Mouse (Mus musculus) spleen, adult 2 months (tissue): ENCODE results near the gene Mid1. TPM values are rescaled to one million over a fixed set of nuclear protein-coding genes. Genes with fewer than 3 reads are reported as not detected.

Experiments
- DNase-seq, 2 experiments: peaks; one replicate each; pipeline versions ENCODE4 v3.0.0 to v3.0.0-alpha.2; 2012 to 2021; ENCODE audit warnings: low spot score in 2 of 2, low read depth in 1 of 2
- H3K27ac ChIP-seq: fragments of 200-500 bp; 2 replicates; pipeline ENCODE4 v1.5.1; 2012; ENCODE audit warnings: low read length, inconsistent platforms; ENCODE audit not compliant: insufficient read depth
- H3K27me3 ChIP-seq: fragments of 200-500 bp; 2 replicates; pipeline ENCODE4 v1.6.1; 2012; ENCODE audit warnings: mild to moderate bottlenecking, moderate library complexity, low read length, inconsistent platforms; ENCODE audit not compliant: control insufficient read depth, insufficient read depth
- H3K36me3 ChIP-seq: fragments of 200-500 bp; 2 replicates; pipeline ENCODE4 v1.6.1; 2012; ENCODE audit warnings: mild to moderate bottlenecking, low read length, inconsistent platforms; ENCODE audit not compliant: control insufficient read depth, insufficient read depth
- H3K4me1 ChIP-seq: fragments of 200-500 bp; 2 replicates; pipeline ENCODE4 v1.6.1; 2011; ENCODE audit warnings: inconsistent platforms; ENCODE audit not compliant: control insufficient read depth, insufficient read depth, insufficient read length
- H3K4me3 ChIP-seq: fragments of 200-500 bp; 2 replicates; pipeline ENCODE4 v1.5.1; 2011; ENCODE audit warnings: mild to moderate bottlenecking, inconsistent platforms; ENCODE audit not compliant: insufficient read depth, insufficient read length; ENCODE audit errors: extremely low read depth
- CTCF ChIP-seq: fragments of 200-500 bp; IDR thresholded peaks from 2 replicates; pipeline ENCODE4 v1.5.1; 2011; ENCODE audit warnings: mild to moderate bottlenecking, inconsistent platforms; ENCODE audit not compliant: insufficient read depth, insufficient read length, insufficient replicate concordance; ENCODE audit errors: extremely low read depth
- POLR2A ChIP-seq: fragments of 200-500 bp; IDR thresholded peaks from 2 replicates; pipeline ENCODE4 v1.6.1; 2011; ENCODE audit warnings: low read depth, low read length, inconsistent platforms
- WGBS: fragments of 180-500 bp; shearing (Covaris S2); methylation state at CpG from one replicate; pipeline ENCODE4 v1.1.7; 2018; 5-methylcytosine and 5-hydroxymethylcytosine counted together
- polyA plus RNA-seq: library from polyadenylated mRNA; depleted of rRNA; stranded (reverse); fragments of >200 nt; gene quantifications from 2 replicates; pipeline ENCODE4 v1.2.3, GENCODE M21; 2012; rRNA removed

The Mid1 gene
- polyA plus RNA-seq, result 4.1 and 5.4 TPM in 2 replicates

DNA sequence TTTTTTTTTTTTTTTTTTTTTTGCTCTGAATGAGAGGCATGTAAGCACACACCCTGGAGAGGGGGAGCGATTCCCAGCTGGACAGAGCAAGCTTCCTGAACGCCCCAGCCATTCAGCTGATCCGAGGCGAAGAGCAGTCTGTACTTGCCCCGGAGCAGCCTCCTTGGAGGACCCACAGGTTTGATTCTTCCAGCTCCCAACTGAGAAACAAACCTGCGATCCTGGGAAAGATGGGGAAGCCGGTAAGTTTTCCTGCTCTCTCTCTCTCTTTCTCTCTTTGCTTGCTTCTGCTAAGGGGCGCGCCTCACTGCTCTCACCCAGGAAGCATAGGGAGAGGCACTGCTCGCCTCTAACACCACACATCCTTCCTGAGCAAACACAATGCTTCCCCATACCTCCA is at the start of gene Mid1:
Gene Mid1 (plus strand): TSS at position 69 of the 400 bp plus-strand sequence.
- Histone ChIP-seq H3K4me1 (no peaks in the 10 kb centered on the region), H3K27me3 (no peaks in the 10 kb centered on the region), H3K36me3 (no peaks in the 10 kb centered on the region), H3K27ac (no peak within 1 kb of the TSS), H3K4me3 (no peak within 1 kb of the TSS)
- 37% methylated on average over 10 of the region's 10 CpGs for WGBS
- DNase-seq, result peak in 1 of 2 experiments; percentile 2
- TF ChIP-seq POLR2A (no peak), CTCF (no peak)

DNA sequence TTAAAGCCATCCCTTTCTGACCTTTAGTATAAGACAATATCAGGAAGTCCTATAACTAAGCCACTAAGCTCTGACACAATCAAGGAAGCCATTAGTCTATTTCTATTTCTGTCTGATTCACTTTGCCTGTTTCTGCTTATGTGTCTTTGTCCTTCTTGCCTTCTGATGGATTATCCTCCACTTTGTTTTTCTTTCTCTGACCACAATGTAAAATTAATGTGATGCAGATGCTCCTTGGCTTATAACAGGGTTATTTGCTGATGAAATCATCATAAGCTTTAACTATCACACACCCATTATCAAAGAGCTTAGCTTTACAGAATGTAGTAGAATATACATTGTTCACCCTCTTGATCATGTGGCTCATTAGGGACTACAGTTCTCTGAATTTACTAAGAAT is 11.9 kb upstream of the Mid1 start:
- DNase-seq, result no peak
- H3K27me3 ChIP-seq, result no peaks in the 10 kb centered on the region
- TF ChIP-seq CTCF (no peak), POLR2A (no peak)
- H3K27ac ChIP-seq, result no peak overlapping the region
- H3K4me3 ChIP-seq, result no peak overlapping the region
- no peaks in the 10 kb centered on the region for H3K36me3 ChIP-seq
- H3K4me1 ChIP-seq, result no peaks in the 10 kb centered on the region

DNA sequence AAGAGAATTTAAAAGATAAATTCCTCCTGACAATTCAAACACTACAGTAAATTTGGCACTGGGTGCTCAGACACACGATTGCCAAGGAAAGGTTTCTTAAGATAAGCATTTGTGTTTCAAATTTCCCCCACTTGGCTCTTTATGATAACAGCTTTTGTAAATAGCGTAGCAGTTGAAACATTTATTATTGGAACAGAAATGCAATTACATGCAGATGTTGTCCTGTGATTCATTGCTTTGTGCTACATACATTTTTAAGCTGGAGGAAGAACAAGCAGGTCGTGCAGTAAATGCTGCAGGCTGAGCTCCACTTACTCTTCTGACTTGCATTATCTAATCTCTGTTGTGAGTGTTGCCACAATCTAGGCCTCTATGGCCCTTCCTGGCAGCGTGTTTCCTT is 8.7 kb upstream of the Mid1 start:
- WGBS, result 65% methylated on average over 4 of the region's 4 CpGs

DNA sequence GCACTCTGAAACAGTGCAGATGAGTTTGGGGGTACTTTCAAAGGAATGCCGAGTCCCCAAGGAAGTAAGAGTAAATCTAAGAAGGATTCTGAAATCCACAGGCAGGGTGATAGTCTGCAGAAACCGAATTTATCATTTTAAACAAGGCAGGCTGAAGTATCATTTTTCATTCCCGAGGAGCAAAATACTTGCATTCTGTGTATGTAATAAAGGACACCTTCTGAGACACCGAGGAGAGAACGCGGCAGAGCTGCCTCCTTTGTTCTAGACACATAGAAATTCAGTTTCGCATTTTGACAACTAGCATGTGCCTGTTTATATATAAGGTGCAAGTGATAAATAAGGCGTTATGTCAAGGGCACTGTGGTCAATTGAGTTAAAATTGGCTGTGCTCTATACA is 732 bp downstream of the Mid1 start:
- Histone ChIP-seq H3K27me3 (no peaks in the 10 kb centered on the region), H3K4me1 (no peaks in the 10 kb centered on the region), H3K4me3 (no peak overlapping the region), H3K27ac (no peak overlapping the region), H3K36me3 (no peaks in the 10 kb centered on the region)
- WGBS, result 55% methylated on average over 8 of the region's 8 CpGs
- no peak for DNase-seq
- TF ChIP-seq CTCF (no peak), POLR2A (no peak)

More for the DNA sequence above, 8.7 kb upstream of the Mid1 start:
- Histone ChIP-seq H3K36me3 (no peaks in the 10 kb centered on the region), H3K27me3 (no peaks in the 10 kb centered on the region), H3K27ac (no peak overlapping the region), H3K4me3 (no peak overlapping the region), H3K4me1 (no peaks in the 10 kb centered on the region)
- TF ChIP-seq CTCF (no peak), POLR2A (no peak)
- DNase-seq, result no peak

DNA sequence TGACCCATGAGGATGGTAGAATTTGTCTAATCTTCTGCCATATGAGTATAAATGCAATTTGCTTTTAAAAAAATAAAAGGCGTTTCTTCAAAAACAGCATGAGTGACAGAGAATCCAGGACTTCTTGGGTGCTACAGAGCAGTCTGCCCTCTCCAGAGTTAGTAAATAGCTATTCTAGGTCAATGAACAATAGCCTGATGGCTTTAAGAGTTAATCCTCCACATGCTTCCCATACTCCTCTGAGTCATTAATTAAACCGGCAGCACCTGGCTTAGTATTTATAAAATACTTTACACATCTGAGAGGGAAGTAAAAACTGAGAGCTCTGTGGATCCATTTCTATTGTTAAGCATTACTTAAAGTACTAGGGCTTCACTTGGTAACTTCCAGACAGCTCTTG is 6.2 kb downstream of the Mid1 start:
- no peak for TF ChIP-seq POLR2A
- no peak for TF ChIP-seq CTCF
- Histone ChIP-seq H3K4me1 (no peaks in the 10 kb centered on the region), H3K36me3 (no peaks in the 10 kb centered on the region), H3K27ac (no peak overlapping the region), H3K4me3 (no peak overlapping the region), H3K27me3 (no peaks in the 10 kb centered on the region)
- no peak for DNase-seq
- WGBS, result 82% methylated on average over 2 of the region's 2 CpGs

DNA sequence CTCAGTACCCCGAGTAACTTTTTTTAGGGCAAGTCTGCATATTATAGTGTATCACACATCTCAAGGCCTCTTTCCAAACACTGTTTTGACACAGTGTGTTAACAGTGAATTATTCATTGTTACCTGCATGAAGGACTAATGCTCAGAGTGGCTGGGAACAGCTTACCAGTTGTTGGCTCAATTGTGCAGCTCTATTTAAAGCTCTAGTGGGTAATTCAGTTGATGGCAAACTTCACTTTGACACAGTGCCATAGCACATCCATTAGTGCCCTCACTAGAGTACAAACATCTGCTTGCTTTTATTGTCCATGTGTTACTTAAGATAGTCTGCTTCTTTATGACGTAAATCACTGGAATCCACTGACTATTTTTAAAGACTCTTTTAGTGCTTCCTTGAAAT is 6.7 kb downstream of the Mid1 start:
- Histone ChIP-seq H3K27me3 (no peaks in the 10 kb centered on the region), H3K4me3 (no peak overlapping the region), H3K36me3 (no peaks in the 10 kb centered on the region), H3K27ac (no peak overlapping the region), H3K4me1 (no peaks in the 10 kb centered on the region)
- WGBS, result 85% methylated on average over 2 of the region's 2 CpGs
- TF ChIP-seq CTCF, result no peak
- TF ChIP-seq POLR2A, result no peak
- no peak for DNase-seq

DNA sequence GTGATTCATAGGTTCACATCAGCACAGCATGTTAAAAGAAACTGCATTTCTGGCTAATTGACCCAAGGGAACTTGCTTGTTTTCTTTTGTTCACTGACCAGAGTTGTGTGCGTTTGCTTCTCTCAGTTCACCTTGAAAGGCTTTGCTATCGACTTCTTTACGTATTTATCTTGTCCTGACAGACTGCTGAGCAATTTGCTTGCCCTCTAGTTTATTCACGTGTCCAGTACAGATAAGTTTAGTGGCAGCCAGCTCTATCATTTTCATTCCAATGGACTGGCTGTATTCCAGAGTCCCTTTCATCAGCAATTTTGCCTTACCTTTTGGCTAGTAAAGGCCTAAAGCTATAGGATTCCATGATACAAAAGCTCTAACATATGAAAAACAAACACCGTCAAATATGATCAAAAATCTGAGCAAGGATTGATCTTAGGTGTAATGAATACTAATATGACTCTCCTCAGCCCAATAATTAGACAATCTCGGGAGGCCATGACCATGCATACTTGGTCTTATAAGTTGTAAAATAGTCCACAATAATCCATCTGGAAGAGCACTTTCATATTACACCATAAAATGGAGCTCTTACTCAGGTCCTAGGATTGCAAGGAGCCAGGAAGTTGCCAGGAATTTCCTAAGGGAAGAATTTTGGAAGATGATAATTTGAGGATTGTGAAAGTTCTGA is 7.4 kb downstream of the Mid1 start:
- Histone ChIP-seq H3K27ac (no peak overlapping the region), H3K36me3 (no peaks in the 10 kb centered on the region), H3K4me1 (no peaks in the 10 kb centered on the region), H3K27me3 (no peaks in the 10 kb centered on the region), H3K4me3 (no peak overlapping the region)
- WGBS, result 85% methylated on average over 6 of the region's 6 CpGs
- TF ChIP-seq POLR2A (no peak), CTCF (no peak)
- no peak for DNase-seq

DNA sequence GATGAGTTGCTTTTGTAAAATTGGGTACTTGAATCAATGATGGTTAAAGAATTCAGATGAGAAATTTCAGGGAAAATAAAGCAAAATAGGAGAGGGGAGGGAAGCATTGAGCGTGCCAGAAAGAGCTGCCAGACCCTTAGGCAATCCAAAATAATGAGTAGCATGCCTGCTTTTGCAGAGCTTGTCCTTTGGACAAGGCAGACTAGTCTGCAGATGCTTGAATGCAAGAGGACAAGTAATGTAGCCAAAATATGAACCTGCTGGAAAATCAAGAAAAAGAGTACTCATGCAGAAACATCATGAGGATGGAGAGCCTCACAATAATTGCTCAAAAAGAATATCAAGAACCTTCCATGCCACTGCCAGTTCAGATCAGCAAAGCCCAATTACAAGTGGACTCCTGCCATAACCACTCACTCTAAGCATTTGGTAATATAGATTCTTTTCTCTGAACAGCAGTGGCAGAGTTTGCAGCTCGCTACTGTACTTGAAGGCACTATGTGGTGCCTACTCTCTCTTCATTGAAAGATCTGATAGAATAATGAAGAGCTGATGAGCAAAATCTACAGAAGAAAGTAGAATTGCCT is 19.1 kb downstream of the Mid1 start:
- no peak overlapping the region for H3K27ac ChIP-seq
- no peaks in the 10 kb centered on the region for H3K27me3 ChIP-seq
- DNase-seq, result no peak
- H3K4me3 ChIP-seq, result no peak overlapping the region
- no peaks in the 10 kb centered on the region for H3K36me3 ChIP-seq
- H3K4me1 ChIP-seq, result no peaks in the 10 kb centered on the region
- TF ChIP-seq CTCF, result no peak
- no peak for TF ChIP-seq POLR2A
- 82% methylated on average over 2 of the region's 2 CpGs for WGBS
